Mouse (Mus musculus): ENCODE results near the gene Sst.

The Sst gene

GRCm38 (mm10) chr16:23887910-23888579 lies 2.7 kb downstream of the Sst start:
- DNase-seq (ENCODE audit: low read depth), result no peak

- DNase-seq (ENCODE audit: low read depth), result no peak
Observed at GRCm38 (mm10) chr16:23885098-23885497, 5.7 kb downstream of the Sst start.

GRCm38 (mm10) chr16:23855242-23855641 lies 35.5 kb downstream of the Sst start:
- DNase-seq (ENCODE audit: low read depth), result no peak

GRCm38 (mm10) chr16:23849720-23850119 lies 41.0 kb downstream of the Sst start:
- no peak for DNase-seq (ENCODE audit: low read depth)

- no peak for DNase-seq (ENCODE audit: low read depth)
Observed at GRCm38 (mm10) chr16:23849176-23849575, 41.6 kb downstream of the Sst start.

GRCm38 (mm10) chr16:23844622-23845021 lies 46.1 kb downstream of the Sst start:
- DNase-seq (ENCODE audit: low read depth), result peak; percentile 37

GRCm38 (mm10) chr16:23842609-23843008 lies 48.1 kb downstream of the Sst start:
- DNase-seq (ENCODE audit: low read depth), result no peak
